Mouse (Mus musculus): ENCODE measurements around the gene Sumf1.

Gene Sumf1

DNA sequence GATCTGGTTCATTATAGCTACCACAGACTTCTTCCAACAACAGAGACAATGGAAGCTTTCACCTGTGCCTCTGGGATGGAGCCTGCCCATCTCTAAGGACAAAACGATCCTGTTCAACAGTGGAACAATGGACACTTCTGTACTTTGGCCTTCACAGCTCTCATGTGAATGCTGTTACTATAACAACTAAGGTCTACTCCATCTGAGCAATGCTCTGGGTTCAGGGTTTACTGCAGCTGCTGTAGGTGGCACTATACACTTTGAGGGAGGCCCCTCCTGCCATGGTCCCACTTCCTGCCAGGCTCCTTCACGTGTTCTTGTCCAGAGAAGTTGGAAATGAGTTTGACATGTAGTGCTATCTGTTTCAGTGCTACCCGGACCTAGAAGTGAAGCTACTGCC lies 36.9 kb downstream of the Sumf1 start:
- no peak for DNase-seq (ENCODE audit: low spot score in 2 of 2)

DNA sequence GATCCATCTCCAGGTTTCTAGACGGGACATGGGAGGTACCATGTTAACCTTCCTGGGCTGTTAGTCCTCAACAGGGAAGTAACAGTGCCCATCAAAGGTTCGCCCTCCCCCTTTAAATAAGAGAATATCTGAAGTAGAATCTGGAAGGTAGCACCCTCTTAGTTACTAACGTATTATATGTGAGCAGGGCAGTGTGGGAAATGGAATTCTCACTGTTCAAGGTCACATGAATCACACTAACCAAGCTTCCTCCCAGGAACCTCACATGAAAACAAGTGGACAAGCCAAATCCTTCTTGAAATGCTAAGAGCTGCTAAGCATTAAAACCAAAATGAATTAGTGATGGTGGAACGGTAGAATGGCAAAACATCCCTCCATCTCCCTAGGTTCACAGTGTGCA lies 38.7 kb downstream of the Sumf1 start:
- no peak for DNase-seq (ENCODE audit: low spot score in 2 of 2)

DNA sequence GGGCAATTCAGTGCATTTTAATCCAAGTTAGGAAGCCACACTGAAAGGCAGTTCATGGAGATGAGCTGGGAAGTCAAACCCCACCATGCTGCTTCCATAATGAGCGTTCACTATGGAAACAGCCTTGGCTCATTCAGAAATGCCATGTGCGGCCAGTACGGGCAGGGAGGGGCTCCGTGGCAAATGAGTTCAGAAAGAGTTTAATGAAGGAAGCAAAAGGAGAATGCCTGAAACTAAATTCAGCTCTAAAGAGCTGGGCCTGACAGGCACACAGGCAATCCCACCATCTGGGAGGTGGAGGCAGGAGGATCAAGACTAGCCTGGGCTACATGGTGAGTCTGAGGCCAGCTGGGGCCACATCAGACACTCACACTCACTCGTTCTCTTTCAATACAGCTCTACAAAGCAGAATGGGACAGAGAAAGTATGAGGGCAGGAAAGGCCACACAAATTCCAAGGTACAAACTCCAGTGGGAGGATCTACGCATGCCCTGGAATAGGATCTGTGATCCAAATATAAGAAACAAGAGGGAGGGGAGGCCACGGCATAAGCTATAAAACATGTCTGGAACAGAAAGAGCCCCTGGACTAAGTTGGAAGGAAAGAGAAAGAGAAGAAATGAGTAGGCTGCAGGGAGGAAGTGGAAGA lies 39.3 kb downstream of the Sumf1 start:
- no peak for DNase-seq (ENCODE audit: low spot score in 2 of 2)

DNA sequence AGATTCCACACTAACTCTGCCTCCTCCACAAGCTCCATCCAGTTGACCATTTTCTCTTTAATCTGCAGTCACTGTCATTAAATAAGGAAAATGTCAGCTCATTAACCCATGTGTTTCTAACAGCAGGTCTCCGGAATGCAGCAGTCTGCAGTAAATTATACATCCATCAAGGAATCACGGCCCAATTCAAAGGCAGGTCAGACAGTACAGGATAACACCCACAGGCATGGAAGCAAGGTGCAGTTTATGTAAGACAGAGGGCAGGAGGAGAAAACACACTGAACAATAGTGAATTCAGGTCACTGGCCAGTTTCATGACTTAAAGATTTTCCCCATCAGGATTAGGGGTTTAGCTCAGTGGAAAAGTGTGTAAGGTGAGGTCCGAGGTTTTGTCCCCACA lies 40.1 kb downstream of the Sumf1 start:
- DNase-seq (ENCODE audit: low spot score in 2 of 2), result no peak

DNA sequence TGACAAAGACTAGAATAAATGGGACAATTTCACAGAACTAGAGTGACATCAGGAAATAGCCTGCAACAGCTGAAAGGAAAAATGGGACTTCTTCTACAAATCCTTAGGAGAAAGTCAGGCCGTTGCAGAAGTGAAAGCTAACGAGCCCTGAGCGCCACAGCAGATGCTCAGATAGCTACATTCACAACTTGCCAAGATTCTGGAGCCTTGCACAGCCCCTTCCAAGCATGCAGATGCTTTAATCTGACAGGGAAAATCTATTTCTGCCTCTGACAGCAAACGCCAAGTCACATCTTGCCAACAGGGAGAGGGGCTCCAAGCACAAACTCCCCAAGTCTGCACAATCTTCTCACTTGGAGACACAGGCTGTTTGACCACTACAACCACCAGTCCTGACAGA lies 42.6 kb downstream of the Sumf1 start:
- DNase-seq (ENCODE audit: low spot score in 2 of 2), result peak; percentile 46 to 51

DNA sequence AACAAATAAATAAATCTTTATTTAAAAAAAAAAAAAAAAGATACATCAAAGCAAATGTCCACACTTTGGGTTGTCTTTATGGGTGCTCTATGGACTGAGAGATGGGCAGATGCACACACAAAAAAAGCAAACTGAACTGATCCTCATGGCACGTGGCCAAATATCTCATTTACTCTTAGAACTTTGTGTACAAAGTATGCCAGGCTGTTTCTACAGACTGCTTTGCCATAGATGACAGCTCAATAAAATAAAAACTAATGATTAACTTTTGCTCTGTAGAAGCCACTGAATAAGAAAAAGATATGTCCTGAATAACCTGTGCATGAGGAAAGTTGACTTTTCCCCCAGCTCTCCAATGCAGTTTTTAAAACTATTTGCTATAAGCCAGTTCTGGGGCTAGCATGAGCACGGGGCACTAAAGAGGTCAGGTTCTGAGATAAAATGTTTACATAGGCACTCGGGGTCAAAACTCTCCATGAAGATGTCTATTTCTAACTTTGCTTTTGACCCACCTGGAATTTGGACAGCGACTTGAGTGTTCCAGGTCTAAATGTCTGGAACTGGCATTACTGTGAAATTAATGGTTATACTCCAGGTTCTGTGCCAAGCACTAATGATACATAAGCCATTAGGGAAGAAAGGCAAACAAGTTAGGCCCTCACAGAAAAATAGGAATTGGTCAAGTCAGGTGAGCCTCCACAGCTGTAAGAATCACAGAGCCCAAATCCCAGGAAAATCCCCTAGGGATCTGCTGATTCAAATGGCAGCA lies 44.5 kb downstream of the Sumf1 start:
- DNase-seq (ENCODE audit: low spot score in 2 of 2), result no peak

DNA sequence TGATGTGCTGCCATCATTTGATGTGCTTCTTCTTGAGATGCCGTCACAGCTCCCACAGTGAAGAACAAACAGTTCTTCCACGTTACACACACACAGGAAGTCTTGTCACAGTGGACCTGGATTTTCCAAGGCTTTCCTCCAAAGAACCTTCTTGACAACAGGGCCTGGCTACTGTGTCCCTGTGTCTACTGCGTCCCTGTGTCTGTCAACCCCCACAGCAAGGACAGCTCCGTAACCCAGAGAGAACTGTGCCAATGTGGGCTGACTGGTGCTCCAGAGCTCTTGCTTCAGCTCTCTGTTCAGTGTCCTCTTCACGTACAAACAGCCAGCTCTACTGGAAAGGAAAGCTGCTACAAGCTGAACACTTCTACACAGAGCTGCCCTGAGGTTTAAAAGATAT lies 48.4 kb downstream of the Sumf1 start:
- no peak for DNase-seq (ENCODE audit: low spot score in 2 of 2)

DNA sequence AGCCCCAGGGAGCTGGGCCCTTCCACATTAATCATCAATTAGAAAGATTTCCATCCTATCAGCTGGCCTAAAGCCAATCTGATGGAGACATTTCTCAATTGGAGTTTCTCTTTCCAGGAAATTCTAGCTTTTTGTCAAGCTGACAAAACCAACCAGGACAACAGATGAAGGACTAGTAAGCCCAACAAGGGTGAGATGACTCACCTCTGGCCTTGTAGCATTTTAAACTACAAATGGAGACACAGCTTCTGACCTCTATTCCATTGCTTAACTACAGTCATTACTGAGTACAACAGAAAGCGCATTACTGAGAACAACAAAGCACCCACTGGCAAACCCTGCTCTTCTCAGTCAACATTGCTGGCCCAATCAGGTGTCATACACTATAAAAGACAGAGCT lies 49.1 kb downstream of the Sumf1 start:
- DNase-seq (ENCODE audit: low spot score in 2 of 2), result no peak

DNA sequence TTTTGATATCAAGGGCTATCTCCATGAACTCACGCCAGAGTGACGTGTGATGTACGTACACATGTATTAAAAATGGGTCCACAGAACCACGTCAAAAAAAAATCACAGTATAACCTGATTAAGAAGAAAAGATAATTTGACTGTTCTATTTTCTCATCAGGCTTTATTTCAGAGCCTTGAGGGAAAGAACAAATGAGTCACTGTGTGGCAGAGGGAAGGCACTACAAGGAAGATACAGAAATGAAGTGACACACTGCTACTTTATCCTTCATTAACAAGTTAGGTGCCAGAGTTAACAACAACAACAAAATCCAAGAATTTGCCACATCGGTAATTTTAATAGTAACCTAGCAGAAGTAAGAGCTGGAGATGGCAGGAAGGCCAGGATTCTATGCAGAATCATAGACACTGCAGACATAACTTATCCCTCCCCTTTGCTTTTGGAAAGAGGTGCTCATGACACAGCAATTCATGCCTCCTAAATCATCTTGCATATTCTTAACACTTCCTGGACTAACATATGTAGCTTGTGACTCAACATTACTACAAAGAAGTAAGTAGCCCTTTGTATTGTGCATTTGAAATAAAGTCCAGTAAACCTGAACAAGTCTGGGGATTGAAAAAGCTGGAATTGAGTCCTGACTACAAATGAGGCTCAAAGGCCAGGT lies 53.0 kb downstream of the Sumf1 start:
- peak in 1 of 2 experiments; percentile 37 for DNase-seq (ENCODE audit: low spot score in 2 of 2)

DNA sequence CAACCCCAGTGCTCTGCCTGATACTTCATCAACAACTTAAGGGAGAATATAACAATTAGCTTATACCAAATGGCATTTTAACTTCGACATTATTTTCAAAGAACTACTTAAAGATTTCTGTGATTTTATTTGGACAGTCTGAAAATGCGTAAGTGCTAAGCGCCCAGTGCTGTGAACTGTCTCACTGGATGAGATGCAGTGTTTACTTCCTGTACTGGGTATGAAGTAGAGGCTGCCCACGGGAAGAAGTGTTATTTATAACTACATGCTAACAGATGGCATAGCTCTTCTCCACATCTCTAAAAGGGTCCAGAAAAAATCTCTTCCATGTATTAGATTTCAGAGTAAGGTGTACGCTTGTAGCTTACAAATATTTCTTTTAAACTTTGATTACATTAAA lies 54.7 kb downstream of the Sumf1 start:
- DNase-seq (ENCODE audit: low spot score in 2 of 2), result peak in 1 of 2 experiments; percentile 40

DNA sequence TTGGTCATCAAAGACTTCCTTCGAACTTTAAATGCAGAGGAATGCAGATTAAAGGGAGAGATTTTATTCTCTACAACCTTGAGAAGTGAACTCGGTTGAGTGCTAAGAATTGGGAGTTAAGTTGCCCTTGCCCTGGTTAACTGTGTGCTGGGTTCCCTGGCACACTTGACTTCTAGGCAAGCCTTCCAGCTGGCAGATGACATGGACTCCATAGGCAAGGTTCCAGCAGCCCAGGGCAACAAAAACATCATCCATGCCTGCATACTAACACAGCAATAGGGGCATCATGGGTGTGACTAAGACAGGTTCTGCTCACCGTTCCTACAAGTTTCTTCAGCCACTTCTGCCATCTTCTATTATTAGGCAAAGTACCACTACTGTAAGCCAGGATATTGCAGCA lies 58.8 kb downstream of the Sumf1 start:
- no peak for DNase-seq (ENCODE audit: low spot score in 2 of 2)

DNA sequence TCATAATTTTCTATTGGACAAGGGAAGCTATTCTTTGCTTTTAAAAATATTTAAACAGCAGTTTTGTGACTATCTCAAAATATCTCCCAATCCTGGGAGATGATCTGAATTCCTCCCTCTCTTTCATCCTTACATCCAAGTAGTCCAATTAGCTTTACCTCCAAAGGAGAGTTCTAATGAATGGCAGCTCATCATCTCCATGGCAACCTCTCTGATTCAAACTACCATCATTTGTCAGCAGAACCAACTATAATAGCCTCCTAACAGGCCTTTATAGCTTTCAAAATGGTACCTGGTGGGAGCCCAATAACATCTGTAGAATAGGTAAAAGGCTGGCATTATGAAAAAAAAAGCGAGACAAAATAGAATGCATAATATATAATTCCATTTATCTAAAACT lies 59.9 kb downstream of the Sumf1 start:
- DNase-seq (ENCODE audit: low spot score in 2 of 2), result no peak

DNA sequence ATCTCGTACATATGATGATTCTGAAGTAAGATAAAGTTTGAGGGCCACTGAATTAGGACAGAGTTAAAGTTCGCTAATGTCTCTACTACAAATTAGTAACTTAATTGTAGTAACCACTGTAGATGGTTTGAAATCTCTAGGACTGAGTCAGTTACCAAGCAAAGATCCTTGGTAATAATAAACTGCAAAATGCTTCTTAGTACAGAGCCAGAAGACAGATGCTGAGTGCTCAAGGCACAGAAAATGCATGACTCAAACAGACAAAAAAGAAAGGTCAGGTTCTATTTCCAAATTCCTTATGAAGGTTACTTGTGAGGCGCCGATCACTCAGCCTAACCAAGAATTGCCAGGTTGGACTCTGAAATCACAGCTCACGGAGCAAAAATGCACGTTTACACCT lies 67.5 kb downstream of the Sumf1 start:
- no peak for DNase-seq (ENCODE audit: low spot score in 2 of 2)

DNA sequence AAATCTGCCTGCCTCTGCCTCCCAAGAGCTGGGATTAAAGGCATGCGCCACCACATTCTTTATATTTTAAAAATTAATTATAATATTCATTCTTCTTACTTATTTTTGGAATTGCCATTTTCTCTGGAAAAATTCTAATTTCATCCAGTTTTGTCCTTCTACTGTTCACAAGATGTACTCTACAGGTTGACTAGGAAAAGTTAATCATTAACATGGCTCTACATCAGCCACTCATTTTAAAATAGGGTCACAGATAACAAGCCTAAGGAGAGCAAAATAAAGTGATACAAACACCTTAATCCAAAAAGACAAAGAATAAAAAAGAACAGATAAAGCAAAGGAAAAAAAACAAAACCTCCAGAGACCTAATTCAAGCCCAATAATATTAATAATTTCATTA lies 70.4 kb downstream of the Sumf1 start:
- no peak for DNase-seq (ENCODE audit: low spot score in 2 of 2)

DNA sequence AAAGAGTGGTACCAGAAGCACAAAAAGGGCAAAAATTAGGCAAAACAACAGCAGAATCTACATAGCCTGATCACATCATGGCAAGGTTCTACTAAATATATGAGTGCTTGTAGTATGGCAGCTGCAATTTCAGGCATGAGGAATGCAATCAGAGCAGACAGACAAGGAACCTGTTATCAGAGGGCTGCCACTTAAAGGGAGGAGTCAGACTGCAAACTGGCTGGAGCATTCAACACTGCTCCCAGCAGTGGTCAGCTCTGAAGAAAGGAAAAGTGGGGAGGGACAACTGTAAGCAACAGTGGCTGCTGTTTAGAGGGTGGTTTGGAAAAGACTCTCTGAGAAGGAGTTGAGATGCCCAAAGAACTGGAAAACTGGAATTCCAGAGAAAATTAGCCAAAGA lies 73.7 kb downstream of the Sumf1 start:
- no peak for DNase-seq (ENCODE audit: low spot score in 2 of 2)

DNA sequence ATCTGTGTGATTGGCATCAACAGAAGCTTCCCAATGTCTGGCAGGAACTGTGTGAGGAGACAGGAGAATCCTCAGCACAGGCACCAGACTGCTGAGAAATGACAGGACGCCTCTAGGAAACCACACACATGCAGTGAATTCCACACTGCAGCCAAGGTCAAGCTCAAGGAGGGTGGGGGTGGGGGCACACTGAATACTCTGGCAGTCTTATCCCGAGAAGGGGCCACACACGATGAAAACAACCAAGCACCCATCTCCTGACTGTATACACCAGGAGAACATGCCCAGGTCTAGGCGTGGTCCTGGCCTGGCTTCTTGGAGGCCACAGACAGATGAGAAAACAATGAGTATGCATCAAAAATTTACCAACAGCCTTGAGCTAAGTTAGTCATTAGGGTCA lies 75.0 kb downstream of the Sumf1 start:
- no peak for DNase-seq (ENCODE audit: low spot score in 2 of 2)

DNA sequence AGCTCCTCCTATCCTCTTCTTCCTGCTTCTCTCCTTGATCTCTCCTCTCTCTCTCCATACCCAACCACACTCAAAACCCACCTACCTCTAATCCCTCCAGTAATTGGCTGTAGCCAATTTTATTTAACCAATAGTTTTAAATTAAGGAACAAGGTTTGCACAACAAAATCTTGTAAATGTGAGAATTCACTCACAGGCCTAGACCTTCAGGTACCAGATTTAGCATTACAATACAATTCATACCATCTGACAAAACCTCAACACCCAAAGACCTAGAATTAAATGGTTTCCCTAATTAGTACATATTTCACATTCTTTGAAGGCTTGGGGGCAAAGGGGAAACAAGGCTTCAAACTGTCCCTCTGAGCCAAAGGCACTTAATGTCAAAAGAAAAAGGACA lies 78.0 kb downstream of the Sumf1 start:
- no peak for DNase-seq (ENCODE audit: low spot score in 2 of 2)

DNA sequence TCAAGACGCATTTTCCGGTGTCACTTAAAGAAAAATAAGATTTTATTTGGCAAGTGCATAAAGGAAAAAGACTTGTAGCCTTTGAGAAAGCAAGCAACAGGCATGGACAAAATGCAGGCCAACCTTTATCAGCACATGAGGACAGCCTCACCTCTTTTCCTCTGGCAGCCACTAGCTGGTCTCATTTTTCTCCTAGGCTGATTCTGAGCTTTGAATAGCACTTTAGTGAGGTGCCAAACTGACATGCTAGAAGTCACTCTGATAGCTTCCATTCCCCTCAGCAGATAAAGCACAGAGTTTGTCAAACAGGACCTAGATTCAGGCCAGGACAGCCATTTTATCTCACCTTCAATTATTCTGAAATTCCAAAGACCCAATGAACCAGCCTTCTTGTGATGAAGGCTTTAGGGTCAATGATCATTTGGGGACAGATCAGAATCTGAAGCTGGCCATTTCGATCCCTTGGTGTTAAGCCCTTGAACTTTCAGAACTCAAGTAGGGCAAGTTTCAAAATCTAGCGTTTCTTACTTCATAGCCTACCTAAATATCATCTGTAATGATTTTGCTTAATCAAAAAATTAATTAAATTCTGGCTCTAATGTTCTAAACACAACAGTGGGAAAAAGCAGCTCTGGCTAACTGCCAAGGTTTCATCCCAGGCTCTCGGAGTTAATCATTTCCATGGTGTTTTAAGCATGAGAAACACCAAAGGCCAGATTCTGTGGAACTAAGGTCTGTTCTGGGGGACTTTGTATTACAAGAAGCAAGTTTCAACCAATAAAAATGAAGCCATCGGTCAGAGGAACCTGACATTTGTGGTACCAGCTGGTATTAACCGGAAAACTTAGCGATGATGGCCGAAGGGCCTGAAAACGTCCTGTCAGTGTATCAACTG lies 83.2 kb downstream of the Sumf1 start:
- DNase-seq (ENCODE audit: low spot score in 2 of 2), result no peak

DNA sequence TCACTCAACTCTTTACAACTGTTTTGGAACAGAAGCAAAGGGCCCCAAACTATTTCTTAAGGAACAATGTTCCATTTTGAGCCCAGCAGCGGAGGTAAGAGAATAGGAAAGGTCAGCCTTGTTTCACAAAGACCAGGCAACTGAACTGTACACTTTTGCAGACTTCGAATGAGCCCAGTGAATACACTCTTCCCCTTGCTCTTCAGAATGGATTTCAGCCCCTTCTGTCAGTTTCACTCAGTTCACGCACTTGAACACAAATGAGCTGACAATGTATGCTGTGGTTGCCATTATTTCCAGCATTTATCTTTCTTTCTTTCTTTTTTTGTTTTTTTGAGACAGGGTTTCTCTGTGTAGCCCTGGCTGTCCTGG lies 86.5 kb downstream of the Sumf1 start:
- DNase-seq (ENCODE audit: low spot score in 2 of 2), result no peak

DNA sequence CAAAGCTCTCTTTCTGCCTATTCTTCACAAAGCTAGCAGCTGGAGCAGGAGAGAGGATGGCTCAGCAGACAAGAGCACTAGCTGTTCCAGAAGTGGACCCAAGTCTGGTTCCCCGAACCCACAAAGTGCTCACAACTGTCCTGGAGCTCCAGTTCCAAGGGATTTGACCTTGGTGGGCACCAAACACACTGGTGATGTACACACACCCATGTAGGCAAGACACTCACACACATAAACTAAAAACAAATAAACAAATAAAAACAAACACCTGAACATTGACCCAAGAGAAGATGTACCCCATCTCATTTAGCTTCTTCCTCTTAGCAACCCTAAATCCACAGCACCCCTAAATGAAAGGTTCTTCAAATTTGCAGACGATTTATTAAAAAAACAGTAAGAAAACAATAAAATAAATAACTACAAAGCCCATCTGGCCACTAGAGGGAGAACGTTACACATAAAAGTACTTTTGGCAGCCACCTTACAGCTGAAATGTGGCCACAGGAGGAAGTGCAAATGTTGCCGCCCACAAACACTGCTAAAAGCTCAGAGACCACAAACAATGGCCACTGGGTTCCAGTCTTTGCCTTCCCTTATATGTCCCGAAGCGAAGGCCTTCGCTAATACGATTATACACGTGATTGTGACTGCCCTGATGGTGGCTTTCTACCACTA lies 87.1 kb downstream of the Sumf1 start:
- peak; percentile 60 for DNase-seq (ENCODE audit: low spot score in 2 of 2)

DNA sequence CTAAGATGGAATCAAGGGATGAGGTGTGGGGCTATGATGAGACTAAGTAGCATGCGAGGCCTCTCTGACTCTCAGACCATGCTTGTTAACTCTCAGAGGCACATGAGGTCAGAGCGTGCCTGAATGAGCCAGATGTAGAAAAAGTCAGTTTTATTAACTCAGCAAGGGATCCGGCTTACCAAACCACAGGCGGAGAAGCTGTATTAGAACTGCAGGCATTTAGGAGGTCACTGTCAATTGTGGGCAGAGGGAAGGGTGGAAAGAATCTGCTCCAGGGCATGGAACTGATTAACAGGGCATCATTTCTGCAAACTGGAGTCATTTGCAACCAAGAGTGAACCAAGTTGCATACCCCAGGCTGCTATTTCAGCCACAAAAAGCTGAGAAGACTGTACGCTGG lies 89.9 kb downstream of the Sumf1 start:
- DNase-seq (ENCODE audit: low spot score in 2 of 2), result no peak

DNA sequence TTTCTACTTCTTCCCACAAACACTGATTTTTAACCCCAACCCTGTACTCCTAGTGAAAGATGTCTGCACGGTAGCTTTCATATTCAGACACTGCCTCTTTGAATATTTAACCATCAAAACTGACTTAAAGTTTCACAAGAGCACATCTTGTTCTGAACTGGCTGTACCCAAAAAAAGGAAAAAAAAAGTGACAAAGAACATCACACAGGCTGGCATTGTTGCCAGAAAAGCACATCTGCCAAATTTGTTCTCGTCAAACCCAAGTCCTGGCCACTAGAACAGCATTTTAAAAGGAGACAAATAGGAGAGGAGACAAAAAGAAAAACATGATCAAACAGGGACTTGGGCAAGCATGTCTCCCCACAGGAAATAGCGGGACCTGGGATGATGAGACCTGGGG lies 91.9 kb downstream of the Sumf1 start:
- no peak for DNase-seq (ENCODE audit: low spot score in 2 of 2)

Measured in right cerebral cortex, adult 2 months (tissue).